Mouse (Mus musculus) heart, embryonic 13.5 days (tissue): ENCODE data around the gene Wdr46. TPM values are rescaled to one million over a fixed set of nuclear protein-coding genes. Genes with fewer than 3 reads are reported as not detected.
"Not testable (repeated sequence)": the region's sequence is repeated elsewhere in the genome, so short reads cannot be mapped to it uniquely, and the experiment has no call there.

ENCODE experiments used
- ATAC-seq: fragments of 200-750 bp; cut with Nextera tagmentation; 2 replicates; pipeline ENCODE4 v1.8.0; 2017; ENCODE audit warnings: moderate TSS enrichment; ENCODE audit not compliant: insufficient number of reproducible peaks, low FRiP score, low TSS enrichment; ENCODE audit errors: extremely low read depth
- H3K27ac ChIP-seq: fragments of 300-500 bp; sonication (generic); replicated peaks from 2 replicates; pipeline ENCODE4 v1.5.1; 2015; ENCODE audit warnings: moderate library complexity, mild to moderate bottlenecking, inconsistent platforms
- H3K27me3 ChIP-seq: fragments of 300-500 bp; sonication (generic); replicated peaks from 2 replicates; pipeline ENCODE4 v1.6.1; 2015; ENCODE audit warnings: mild to moderate bottlenecking, inconsistent platforms
- H3K36me3 ChIP-seq: fragments of 300-500 bp; sonication (generic); 2 replicates; pipeline ENCODE4 v1.6.1; 2015; ENCODE audit warnings: mild to moderate bottlenecking, inconsistent platforms
- H3K4me1 ChIP-seq: fragments of 300-500 bp; sonication (generic); 2 replicates; pipeline ENCODE4 v1.6.1; 2015; ENCODE audit warnings: inconsistent platforms
- H3K4me2 ChIP-seq: fragments of 300-500 bp; sonication (generic); 2 replicates; pipeline ENCODE4 v1.6.1; 2015; ENCODE audit warnings: inconsistent platforms, mild to moderate bottlenecking, moderate library complexity
- H3K4me3 ChIP-seq: fragments of 300-500 bp; sonication (generic); 2 replicates; pipeline ENCODE4 v1.5.1; 2015; ENCODE audit warnings: moderate library complexity, mild to moderate bottlenecking, inconsistent platforms
- H3K9ac ChIP-seq: fragments of 300-500 bp; sonication (generic); 2 replicates; pipeline ENCODE4 v1.6.1; 2015; ENCODE audit warnings: inconsistent platforms, mild to moderate bottlenecking, moderate library complexity
- H3K9me3 ChIP-seq: fragments of 300-500 bp; sonication (generic); 2 replicates; pipeline ENCODE4 v1.6.1; 2016; ENCODE audit warnings: inconsistent platforms
- WGBS: fragments of 180-500 bp; shearing (Covaris S2); methylation state at CpG from one replicate; pipeline ENCODE4 v1.1.7; 2015; ENCODE audit warnings: mixed read lengths; 5-methylcytosine and 5-hydroxymethylcytosine counted together
- polyA plus RNA-seq: library from polyadenylated mRNA; unstranded; fragments of >200 nt; fragmentation: Nextera tagmentation; extraction: Ambion mirVana; gene quantifications from 2 replicates; pipeline ENCODE4 v1.2.1, GENCODE M21; 2015

The Wdr46 gene
- 20.5 and 20.6 TPM in 2 replicates for polyA plus RNA-seq

GRCm38 (mm10) chr17:33940206-33940805 is at the start of gene Wdr46, which contains the start of gene Pfdn6:
Wdr46 (plus strand) TSS chr17:33940660.
Pfdn6 (minus strand) TSS chr17:33940343.
- under 1% methylated on average over 36 of the region's 36 CpGs for WGBS
- peak within 1 kb of the TSS; percentile 92 for H3K4me3 ChIP-seq
- no peaks in the 10 kb centered on the region for H3K9me3 ChIP-seq
- peaks cover 67% of the 10 kb centered on the region for H3K36me3 ChIP-seq
- peak within 1 kb of the TSS; percentile 95 for H3K4me2 ChIP-seq
- H3K4me1 ChIP-seq, result peaks cover 23% of the 10 kb centered on the region
- H3K9ac ChIP-seq, result peak within 1 kb of the TSS; percentile 97
- ATAC-seq, result peak; percentile 64; the same call in 1 of the 2 replicates
- no peaks in the 10 kb centered on the region for H3K27me3 ChIP-seq
- H3K27ac ChIP-seq, result peak within 1 kb of the TSS; percentile 28; the same call in 1 of the 2 replicates

GRCm38 (mm10) chr17:33891357-33891756 is 49.1 kb upstream of the Wdr46 start:
- no peak overlapping the region for H3K4me3 ChIP-seq
- no peak overlapping the region for H3K27ac ChIP-seq
- WGBS, result 48% methylated on average over 2 of the region's 2 CpGs
- H3K9ac ChIP-seq, result no peak overlapping the region
- no peak overlapping the region for H3K4me2 ChIP-seq
- no peaks in the 10 kb centered on the region for H3K9me3 ChIP-seq
- peaks cover 7% of the 10 kb centered on the region for H3K36me3 ChIP-seq
- ATAC-seq, result no peak
- H3K27me3 ChIP-seq, result no peaks in the 10 kb centered on the region
- H3K4me1 ChIP-seq, result peaks cover 19% of the 10 kb centered on the region

DNA sequence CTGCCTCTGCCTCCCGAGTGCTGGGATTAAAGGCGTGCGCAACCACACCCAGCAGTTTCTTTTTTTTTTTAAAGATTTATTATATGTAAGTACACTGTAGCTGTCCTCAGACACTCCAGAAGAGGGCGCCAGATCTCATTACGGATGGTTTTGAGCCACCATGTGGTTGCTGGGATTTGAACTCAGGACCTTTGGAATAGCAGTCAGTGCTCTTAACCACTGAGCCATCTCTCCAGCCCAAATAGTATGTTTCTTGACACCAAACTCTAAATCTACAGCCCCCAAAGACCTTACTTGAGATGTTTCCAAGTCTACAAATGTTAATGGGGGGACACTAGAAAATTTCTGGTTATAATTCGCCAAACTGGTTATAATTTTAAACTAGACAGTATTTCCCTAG is 48.6 kb upstream of the Wdr46 start:
- H3K27ac ChIP-seq, H3K9me3 ChIP-seq, ATAC-seq, H3K27me3 ChIP-seq, H3K4me3 ChIP-seq, H3K9ac ChIP-seq, H3K36me3 ChIP-seq, H3K4me2 ChIP-seq: not testable (repeated sequence)
- 66% methylated on average over 6 of the region's 6 CpGs for WGBS
- H3K4me1 ChIP-seq, result peaks cover 19% of the 10 kb centered on the region

DNA sequence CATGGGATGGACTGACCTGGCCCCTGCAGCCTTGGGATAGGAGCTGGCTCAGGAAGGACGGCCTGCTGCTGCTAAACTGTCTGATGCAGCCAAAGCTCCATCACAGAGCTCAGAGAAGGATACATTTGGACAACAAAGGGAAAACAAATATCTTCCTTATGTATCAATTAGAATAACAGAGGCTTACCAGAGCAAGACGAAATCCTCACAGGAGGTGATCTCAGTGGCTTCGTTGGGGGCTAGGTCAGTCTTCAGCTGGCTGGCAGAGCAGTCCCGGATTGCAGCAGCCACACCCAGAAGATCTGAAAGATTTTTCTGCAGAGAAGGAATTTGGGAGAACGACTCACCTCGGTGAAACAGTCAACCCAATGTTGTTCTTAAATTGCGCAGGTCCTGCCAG is 48.0 kb upstream of the Wdr46 start:
- no peak overlapping the region for H3K9ac ChIP-seq
- WGBS, result 31% methylated on average over 7 of the region's 7 CpGs
- H3K4me2 ChIP-seq, result no peak overlapping the region
- no peaks in the 10 kb centered on the region for H3K9me3 ChIP-seq
- peaks cover 19% of the 10 kb centered on the region for H3K4me1 ChIP-seq
- H3K27ac ChIP-seq, result no peak overlapping the region
- no peaks in the 10 kb centered on the region for H3K27me3 ChIP-seq
- no peak for ATAC-seq
- no peaks in the 10 kb centered on the region for H3K36me3 ChIP-seq
- H3K4me3 ChIP-seq, result no peak overlapping the region

- Histone ChIP-seq H3K4me1 (peaks cover 15% of the 10 kb centered on the region), H3K9ac (0 out of 2 replicates have a peak overlapping the region, but pooled peaks have one; percentile 7)
- not testable (repeated sequence) for H3K9me3 ChIP-seq, H3K27ac ChIP-seq, ATAC-seq, H3K4me3 ChIP-seq, H3K27me3 ChIP-seq, H3K4me2 ChIP-seq, H3K36me3 ChIP-seq
- 71% methylated on average over 4 of the region's 4 CpGs for WGBS
Observed at GRCm38 (mm10) chr17:33893011-33893410, 47.4 kb upstream of the Wdr46 start.

- no peak for ATAC-seq
- Histone ChIP-seq H3K4me3 (no peak overlapping the region), H3K9me3 (no peaks in the 10 kb centered on the region), H3K9ac (no peak overlapping the region), H3K4me1 (peaks cover 8% of the 10 kb centered on the region), H3K36me3 (no peaks in the 10 kb centered on the region), H3K27me3 (no peaks in the 10 kb centered on the region), H3K27ac (no peak overlapping the region), H3K4me2 (no peak overlapping the region)
- WGBS, result 42% methylated on average over 6 of the region's 6 CpGs
Observed at GRCm38 (mm10) chr17:33897114-33897794, 43.2 kb upstream of the Wdr46 start.

DNA sequence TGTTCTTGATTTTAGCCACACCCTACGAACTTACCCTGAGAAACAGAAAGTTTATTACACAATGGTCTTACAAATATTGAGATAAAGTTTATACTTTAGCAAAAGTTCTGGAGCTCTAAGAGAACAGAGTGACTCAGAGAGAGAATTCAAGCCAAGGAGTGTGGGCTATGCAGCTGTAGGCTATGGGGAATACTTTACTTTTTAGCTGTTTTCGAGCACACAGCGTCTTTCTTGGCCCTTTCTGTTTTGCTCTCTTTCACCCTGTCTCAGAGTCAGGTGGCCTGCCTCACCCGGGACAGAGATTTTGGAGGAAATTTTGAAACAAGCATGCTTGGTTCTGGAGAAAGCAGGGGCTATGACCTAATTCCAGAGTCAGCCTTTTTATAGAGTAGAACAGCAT is 42.3 kb upstream of the Wdr46 start:
- H3K27ac ChIP-seq, H3K9me3 ChIP-seq, H3K4me2 ChIP-seq, H3K27me3 ChIP-seq, ATAC-seq, H3K36me3 ChIP-seq, H3K4me1 ChIP-seq, H3K9ac ChIP-seq, H3K4me3 ChIP-seq: not testable (repeated sequence)
- 72% methylated on average over 4 of the region's 4 CpGs for WGBS

GRCm38 (mm10) chr17:33899642-33900041 is 40.8 kb upstream of the Wdr46 start:
- peak; percentile 61; the same call in 1 of the 2 replicates for ATAC-seq
- no peak overlapping the region for H3K4me3 ChIP-seq
- peaks cover 8% of the 10 kb centered on the region for H3K4me1 ChIP-seq
- WGBS, result 71% methylated on average over 4 of the region's 4 CpGs
- H3K9ac ChIP-seq, result no peak overlapping the region
- no peaks in the 10 kb centered on the region for H3K36me3 ChIP-seq
- H3K27ac ChIP-seq, result no peak overlapping the region
- no peak overlapping the region for H3K4me2 ChIP-seq
- H3K27me3 ChIP-seq, result no peaks in the 10 kb centered on the region
- H3K9me3 ChIP-seq, result no peaks in the 10 kb centered on the region

GRCm38 (mm10) chr17:33900281-33900988 is 40.0 kb upstream of the Wdr46 start:
- H3K4me3 ChIP-seq, result no peak overlapping the region
- no peaks in the 10 kb centered on the region for H3K36me3 ChIP-seq
- no peaks in the 10 kb centered on the region for H3K27me3 ChIP-seq
- peak overlapping the region; percentile 37; the same call in 1 of the 2 replicates for H3K9ac ChIP-seq
- peaks cover 8% of the 10 kb centered on the region for H3K4me1 ChIP-seq
- no peaks in the 10 kb centered on the region for H3K9me3 ChIP-seq
- no peak overlapping the region for H3K4me2 ChIP-seq
- WGBS, result 53% methylated on average over 7 of the region's 7 CpGs
- no peak overlapping the region for H3K27ac ChIP-seq
- ATAC-seq, result no peak

- no peak overlapping the region for H3K9ac ChIP-seq
Observed at GRCm38 (mm10) chr17:33900989-33901314, 39.5 kb upstream of the Wdr46 start.

DNA sequence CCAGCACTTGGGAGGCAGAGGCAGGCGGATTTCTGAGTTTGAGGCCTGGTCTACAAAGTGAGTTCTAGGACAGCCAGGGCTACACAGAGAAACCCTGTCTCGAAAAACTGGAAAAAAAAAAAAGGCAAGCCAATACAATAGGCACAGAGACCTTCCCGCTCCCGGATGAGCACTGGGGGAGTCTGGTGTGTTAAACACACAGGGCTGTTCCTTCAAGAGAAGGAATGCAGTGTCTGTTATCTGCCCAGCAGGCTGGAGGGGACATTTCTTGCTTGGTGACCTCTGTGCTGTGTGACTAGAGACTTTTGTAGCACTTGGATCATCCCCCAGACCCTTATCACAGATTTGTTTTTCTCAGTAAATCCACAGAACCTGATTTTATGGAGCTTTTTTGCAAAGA is 38.8 kb upstream of the Wdr46 start:
- Histone ChIP-seq H3K27me3 (no peaks in the 10 kb centered on the region), H3K9ac (no peak overlapping the region), H3K36me3 (no peaks in the 10 kb centered on the region), H3K4me1 (peaks cover 8% of the 10 kb centered on the region), H3K9me3 (no peaks in the 10 kb centered on the region), H3K4me2 (no peak overlapping the region), H3K27ac (peak overlapping the region; percentile 59; the same call in 1 of the 2 replicates), H3K4me3 (no peak overlapping the region)
- WGBS, result 48% methylated on average over 4 of the region's 4 CpGs
- no peak for ATAC-seq

More at GRCm38 (mm10) chr17:33900989-33901314, 39.5 kb upstream of the Wdr46 start:
- WGBS, result 64% methylated on average over 4 of the region's 4 CpGs
- no peak for ATAC-seq
- Histone ChIP-seq H3K27me3 (no peaks in the 10 kb centered on the region), H3K4me2 (no peak overlapping the region), H3K27ac (no peak overlapping the region), H3K4me3 (no peak overlapping the region), H3K9me3 (no peaks in the 10 kb centered on the region), H3K36me3 (no peaks in the 10 kb centered on the region), H3K4me1 (peaks cover 8% of the 10 kb centered on the region)
